Mouse (Mus musculus) embryonic fibroblast, embryonic 13.5 days (primary cell): ENCODE data around the gene Klf12.

ENCODE experiments used
- CTCF ChIP-seq: IDR thresholded peaks from 2 replicates; pipeline ENCODE4 v1.5.1; 2011; ENCODE audit warnings: mild to moderate bottlenecking, control low read depth, low read length, moderate library complexity, borderline replicate concordance; ENCODE audit not compliant: insufficient read depth
- POLR2A ChIP-seq: IDR thresholded peaks from 2 replicates; pipeline ENCODE4 v1.6.1; 2011; ENCODE audit warnings: low read depth, mild to moderate bottlenecking, control low read depth, low read length, moderate library complexity

DNA sequence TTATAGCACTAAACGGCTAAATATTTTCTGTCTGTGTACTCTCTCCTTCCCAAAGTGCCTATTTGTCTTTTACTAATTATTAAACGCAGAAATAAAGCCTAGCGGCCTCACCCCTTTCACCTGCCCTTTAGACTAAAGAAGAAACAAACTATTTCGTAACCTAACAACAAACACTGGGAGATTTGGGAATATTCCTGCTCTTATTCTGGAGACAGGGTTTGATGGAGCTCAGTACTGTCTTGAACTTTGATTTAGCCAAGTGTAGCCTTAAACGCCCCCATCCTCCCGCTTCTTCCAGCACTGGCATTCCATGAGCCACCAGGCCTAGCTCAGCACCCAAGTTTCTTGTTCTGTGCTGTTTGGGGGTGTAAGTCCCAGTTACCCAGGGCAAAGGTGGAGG lies 56.4 kb downstream of the Klf12 start:
- TF ChIP-seq CTCF (no peak), POLR2A (no peak)
